Mouse (Mus musculus) limb, embryonic 15.5 days (tissue): Measurements from ENCODE around the gene Alpk1. TPM values are rescaled to one million over a fixed set of nuclear protein-coding genes. Genes with fewer than 3 reads are reported as not detected.

Experiments used
- ATAC-seq: fragments of 200-750 bp; cut with Nextera tagmentation; 2 replicates; pipeline ENCODE4 v1.8.0; 2017; ENCODE audit warnings: low read depth, moderate TSS enrichment; ENCODE audit not compliant: insufficient number of reproducible peaks, low FRiP score, low TSS enrichment
- H3K27ac ChIP-seq: fragments of 300-500 bp; sonication (generic); 2 replicates; pipeline ENCODE4 v1.5.1; 2015; ENCODE audit warnings: moderate library complexity, mild to moderate bottlenecking, inconsistent platforms
- H3K27me3 ChIP-seq: fragments of 300-500 bp; sonication (generic); 2 replicates; pipeline ENCODE4 v1.6.1; 2015; ENCODE audit warnings: inconsistent platforms
- H3K36me3 ChIP-seq: fragments of 300-500 bp; sonication (generic); 2 replicates; pipeline ENCODE4 v1.6.1; 2015; ENCODE audit warnings: inconsistent platforms
- H3K4me1 ChIP-seq: fragments of 300-500 bp; sonication (generic); 2 replicates; pipeline ENCODE4 v1.6.1; 2015; ENCODE audit warnings: inconsistent platforms
- H3K4me2 ChIP-seq: fragments of 300-500 bp; sonication (generic); 2 replicates; pipeline ENCODE4 v1.6.1; 2015; ENCODE audit warnings: mild to moderate bottlenecking, inconsistent platforms
- H3K4me3 ChIP-seq: fragments of 300-500 bp; sonication (generic); 2 replicates; pipeline ENCODE4 v1.5.1; 2015; ENCODE audit warnings: mild to moderate bottlenecking, inconsistent platforms
- H3K9ac ChIP-seq: fragments of 300-500 bp; sonication (generic); 2 replicates; pipeline ENCODE4 v1.6.1; 2015; ENCODE audit warnings: inconsistent platforms
- H3K9me3 ChIP-seq: fragments of 300-500 bp; sonication (generic); 2 replicates; pipeline ENCODE4 v1.6.1; 2016; ENCODE audit warnings: inconsistent platforms
- WGBS: fragments of 180-500 bp; shearing (Covaris S2); methylation state at CpG from one replicate; pipeline ENCODE4 v1.1.7; 2015; 5-methylcytosine and 5-hydroxymethylcytosine counted together
- polyA plus RNA-seq: library from polyadenylated mRNA; unstranded; fragments of >200 nt; fragmentation: Nextera tagmentation; extraction: Ambion mirVana; gene quantifications from 2 replicates; pipeline ENCODE4 v1.2.1, GENCODE M21; 2015

Alpk1 gene
- polyA plus RNA-seq, 1 experiment from 2014 or later: 1.5 TPM

DNA sequence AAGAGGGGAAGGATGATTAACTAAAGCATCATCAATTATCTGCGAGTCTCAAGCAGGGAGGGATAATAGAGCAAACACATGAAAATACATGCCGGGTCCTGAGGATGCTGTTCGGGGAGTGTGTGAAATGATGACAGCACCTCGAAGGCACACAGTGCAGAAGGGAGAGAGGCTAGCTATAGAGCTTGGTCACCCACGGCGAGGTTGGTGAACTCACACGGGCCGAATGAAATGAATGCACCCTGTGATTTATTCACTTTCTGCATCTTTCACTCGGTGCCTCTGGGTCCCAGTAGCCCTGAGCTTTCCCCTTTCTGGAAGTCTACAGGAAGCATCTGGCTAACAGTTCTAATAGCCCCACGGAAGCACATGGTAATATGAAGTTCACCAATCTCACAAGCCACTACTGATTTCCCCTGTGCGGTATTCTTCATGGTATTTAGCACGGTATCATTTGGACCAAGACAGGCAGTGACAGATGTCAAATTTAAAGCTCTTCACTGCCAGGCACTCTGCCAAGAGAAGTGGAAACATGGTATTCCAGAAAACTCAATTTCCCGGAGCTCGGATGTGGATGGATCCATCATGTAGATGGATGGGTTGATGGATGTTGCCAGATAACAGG, 50.7 kb downstream of the Alpk1 start:
- 83% methylated on average over 14 of the region's 14 CpGs for WGBS
- Histone ChIP-seq H3K36me3 (no peaks in the 10 kb centered on the region), H3K9me3 (no peaks in the 10 kb centered on the region), H3K27me3 (0 out of 2 replicates have a peak, but pooled peaks cover 3% of the 10 kb centered on the region), H3K4me2 (no peak overlapping the region), H3K27ac (no peak overlapping the region), H3K9ac (no peak overlapping the region), H3K4me3 (no peak overlapping the region), H3K4me1 (no peaks in the 10 kb centered on the region)
- no peak for ATAC-seq

DNA sequence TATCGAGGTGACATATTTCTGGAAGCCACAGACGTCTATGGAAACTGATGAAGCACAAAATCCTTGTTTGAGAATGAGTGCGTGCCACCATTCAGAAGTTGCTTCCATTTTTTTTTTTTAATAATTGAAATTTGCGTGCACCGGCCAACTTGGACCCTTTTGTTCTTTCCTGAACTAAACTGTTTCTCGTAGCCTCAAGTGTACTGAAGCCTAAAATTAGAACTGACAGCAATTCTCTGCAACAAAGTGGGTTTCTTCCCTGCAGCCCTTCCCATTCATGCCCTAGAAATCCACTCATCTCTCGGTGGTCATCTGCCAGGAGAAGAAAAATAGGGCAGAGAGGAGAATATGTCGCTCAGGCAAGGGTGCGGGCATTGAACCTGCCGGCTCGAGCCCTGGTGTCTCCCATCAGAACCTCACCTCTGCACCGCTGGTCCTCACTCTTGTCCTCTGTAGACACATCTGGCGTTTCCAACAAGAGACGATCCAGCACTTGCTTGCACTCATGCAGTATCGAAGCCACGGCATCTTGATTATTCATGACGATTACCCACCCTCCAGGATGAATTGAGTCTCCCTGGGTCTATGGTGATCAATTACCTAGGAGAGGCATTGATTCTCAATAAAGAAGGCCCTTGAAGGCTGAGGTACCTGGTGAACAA, 51.3 kb downstream of the Alpk1 start:
- 89% methylated on average over 17 of the region's 17 CpGs for WGBS
- Histone ChIP-seq H3K9ac (no peak overlapping the region), H3K27ac (no peak overlapping the region), H3K9me3 (no peaks in the 10 kb centered on the region), H3K4me2 (no peak overlapping the region), H3K4me3 (no peak overlapping the region), H3K4me1 (no peaks in the 10 kb centered on the region), H3K36me3 (no peaks in the 10 kb centered on the region), H3K27me3 (0 out of 2 replicates have a peak, but pooled peaks cover 3% of the 10 kb centered on the region)
- ATAC-seq: no peak

DNA sequence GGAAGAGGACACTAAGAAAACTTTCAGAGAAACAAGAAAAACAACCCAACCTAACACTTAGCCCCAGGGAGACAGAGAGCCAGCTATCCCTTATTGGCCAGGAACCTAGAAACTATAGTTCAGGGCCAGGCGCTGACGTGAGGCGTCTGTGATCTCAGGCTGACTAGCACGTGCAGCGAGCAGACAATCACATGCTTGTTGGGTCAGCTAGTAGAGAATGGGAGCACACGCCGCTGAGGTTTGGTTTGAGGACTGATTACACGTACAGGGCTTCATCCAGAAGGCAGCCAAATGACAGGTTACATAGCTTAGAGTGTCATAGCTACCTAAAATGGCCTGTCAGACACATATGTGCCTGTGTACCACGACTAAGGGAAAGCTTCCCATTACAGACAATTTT, 52.3 kb downstream of the Alpk1 start:
- no peak overlapping the region for H3K9ac ChIP-seq
- no peak overlapping the region for H3K4me3 ChIP-seq
- H3K4me1 ChIP-seq: no peaks in the 10 kb centered on the region
- no peak overlapping the region for H3K4me2 ChIP-seq
- H3K27me3 ChIP-seq: 0 out of 2 replicates have a peak, but pooled peaks cover 3% of the 10 kb centered on the region
- H3K9me3 ChIP-seq: no peaks in the 10 kb centered on the region
- H3K36me3 ChIP-seq: no peaks in the 10 kb centered on the region
- 80% methylated on average over 9 of the region's 9 CpGs for WGBS
- no peak overlapping the region for H3K27ac ChIP-seq
- no peak for ATAC-seq

DNA sequence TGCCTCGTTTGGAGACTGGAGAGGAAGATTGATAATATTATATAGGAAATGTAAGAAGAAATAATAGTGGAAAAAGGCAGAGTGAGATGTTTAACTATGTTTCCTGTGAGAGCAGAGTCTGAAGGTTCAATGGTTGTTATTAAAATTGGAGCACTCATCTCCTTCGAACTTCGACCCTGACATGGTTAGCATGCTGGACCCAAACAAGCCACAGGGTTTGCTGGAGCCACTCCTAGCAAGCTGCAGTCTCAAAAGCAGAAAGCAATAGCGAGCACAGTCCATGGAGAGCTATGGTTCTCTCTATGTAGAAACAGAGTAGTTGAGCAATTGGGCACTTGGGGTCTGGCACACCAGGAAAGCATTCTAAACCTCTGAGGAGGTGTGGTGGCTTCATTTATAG, 59.4 kb downstream of the Alpk1 start:
- H3K9me3 ChIP-seq: no peaks in the 10 kb centered on the region
- no peak for ATAC-seq
- H3K4me1 ChIP-seq: no peaks in the 10 kb centered on the region
- no peak overlapping the region for H3K9ac ChIP-seq
- no peak overlapping the region for H3K4me3 ChIP-seq
- no peak overlapping the region for H3K27ac ChIP-seq
- no peaks in the 10 kb centered on the region; the same call in 1 of the 2 replicates for H3K27me3 ChIP-seq
- no peaks in the 10 kb centered on the region for H3K36me3 ChIP-seq
- WGBS: 67% methylated on average over 4 of the region's 4 CpGs
- no peak overlapping the region for H3K4me2 ChIP-seq

DNA sequence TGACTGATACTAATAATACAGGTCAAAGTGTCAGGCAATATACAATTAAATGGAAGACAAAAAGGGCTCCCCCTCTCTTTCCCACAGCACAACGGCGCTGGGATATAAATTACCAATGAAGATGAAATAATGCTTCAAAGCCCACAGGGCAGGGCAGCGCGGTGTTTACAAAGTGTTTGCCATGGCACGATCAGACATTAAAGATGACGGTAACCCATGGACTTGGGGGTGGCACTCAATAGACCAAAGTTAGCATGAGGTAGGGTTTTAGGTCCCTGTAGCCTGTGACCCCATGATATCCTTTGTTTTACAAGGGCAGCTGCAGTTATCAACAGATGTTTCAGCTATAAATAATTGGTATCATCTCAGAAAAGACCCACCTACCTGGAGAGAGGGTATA, 60.3 kb downstream of the Alpk1 start:
- H3K27me3 ChIP-seq: no peaks in the 10 kb centered on the region; the same call in 1 of the 2 replicates
- no peaks in the 10 kb centered on the region for H3K9me3 ChIP-seq
- no peak for ATAC-seq
- no peaks in the 10 kb centered on the region for H3K4me1 ChIP-seq
- no peak overlapping the region for H3K4me3 ChIP-seq
- WGBS: 60% methylated on average over 6 of the region's 6 CpGs
- H3K9ac ChIP-seq: no peak overlapping the region
- H3K4me2 ChIP-seq: no peak overlapping the region
- no peaks in the 10 kb centered on the region for H3K36me3 ChIP-seq
- no peak overlapping the region for H3K27ac ChIP-seq

DNA sequence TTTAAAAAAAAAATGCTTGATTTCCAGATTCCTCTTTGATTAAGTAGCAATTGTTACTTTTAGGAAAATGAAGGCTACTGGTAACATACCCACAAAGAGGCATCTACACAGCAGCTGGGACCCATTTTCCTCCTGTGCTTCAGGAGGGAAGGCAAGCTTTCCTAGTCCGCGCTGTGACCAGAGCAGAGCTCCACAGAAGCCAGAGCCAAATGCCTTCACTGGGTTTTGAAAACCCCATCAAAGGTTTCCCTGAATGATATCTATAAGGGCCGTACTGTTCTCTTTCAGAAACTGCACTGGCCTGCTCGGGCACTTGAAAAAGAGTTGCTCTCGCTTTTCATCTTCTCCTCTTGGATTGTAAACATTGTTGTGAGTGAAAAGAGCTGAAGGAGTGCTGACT, 60.7 kb downstream of the Alpk1 start:
- no peak overlapping the region for H3K4me2 ChIP-seq
- ATAC-seq: no peak

DNA sequence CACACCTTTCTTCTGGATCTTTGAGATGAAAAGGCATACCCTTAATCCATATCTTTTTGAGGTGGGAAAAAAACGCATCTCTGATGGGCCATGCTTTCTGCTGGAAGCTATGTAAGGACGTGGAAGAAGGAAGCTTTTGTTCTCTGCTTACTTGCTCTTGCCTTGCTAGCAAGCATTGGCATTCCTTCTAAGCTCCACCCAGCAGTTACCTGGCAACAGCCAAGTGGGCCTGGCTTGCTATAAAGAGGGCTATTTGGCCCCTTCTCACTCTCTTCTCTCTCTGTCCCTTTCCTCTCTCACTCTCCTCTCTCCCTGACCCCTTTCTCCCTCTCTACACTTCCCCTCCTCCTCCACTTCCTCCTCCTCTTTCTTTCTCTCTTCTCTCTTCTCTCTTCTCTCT, 63.6 kb downstream of the Alpk1 start:
- H3K36me3 ChIP-seq: no peaks in the 10 kb centered on the region
- H3K4me2 ChIP-seq: no peak overlapping the region
- H3K27me3 ChIP-seq: no peaks in the 10 kb centered on the region; the same call in 1 of the 2 replicates
- no peak overlapping the region for H3K27ac ChIP-seq
- no peak for ATAC-seq
- no peak overlapping the region for H3K9ac ChIP-seq
- 0 out of 2 replicates have a peak, but pooled peaks cover 2% of the 10 kb centered on the region for H3K4me1 ChIP-seq
- no peaks in the 10 kb centered on the region for H3K9me3 ChIP-seq
- WGBS: 31% methylated on average over 2 of the region's 2 CpGs
- no peak overlapping the region for H3K4me3 ChIP-seq

More for the DNA sequence above, 60.7 kb downstream of the Alpk1 start:
- H3K27ac ChIP-seq: no peak overlapping the region
- no peaks in the 10 kb centered on the region for H3K36me3 ChIP-seq
- H3K9ac ChIP-seq: no peak overlapping the region
- H3K4me3 ChIP-seq: no peak overlapping the region
- H3K27me3 ChIP-seq: no peaks in the 10 kb centered on the region; the same call in 1 of the 2 replicates
- H3K9me3 ChIP-seq: no peaks in the 10 kb centered on the region
- 58% methylated on average over 5 of the region's 5 CpGs for WGBS
- H3K4me1 ChIP-seq: no peaks in the 10 kb centered on the region

DNA sequence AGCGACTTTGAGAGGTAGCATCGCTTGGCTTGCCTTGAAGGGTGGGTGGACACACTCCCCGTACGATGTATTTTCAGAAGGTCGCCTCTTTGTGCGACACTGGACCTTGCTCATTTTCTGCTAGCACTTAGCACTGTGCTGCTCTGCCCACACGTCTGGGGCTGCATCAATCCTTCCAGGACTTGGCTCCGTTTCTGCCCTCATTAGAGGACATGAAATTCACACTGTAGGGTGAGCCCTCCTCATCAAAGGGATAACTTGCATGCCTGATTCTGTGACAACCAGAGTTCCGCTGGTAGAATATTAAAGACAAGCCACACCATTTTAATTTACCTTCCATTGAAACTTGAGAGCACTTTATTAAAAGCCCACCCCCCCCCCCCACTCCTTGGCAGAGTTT, 67.2 kb downstream of the Alpk1 start:
- no peaks in the 10 kb centered on the region for H3K36me3 ChIP-seq
- H3K4me2 ChIP-seq: no peak overlapping the region
- H3K27me3 ChIP-seq: no peaks in the 10 kb centered on the region
- 36% methylated on average over 9 of the region's 9 CpGs for WGBS
- no peak for ATAC-seq
- no peak overlapping the region for H3K9ac ChIP-seq
- no peaks in the 10 kb centered on the region for H3K9me3 ChIP-seq
- H3K27ac ChIP-seq: no peak overlapping the region
- H3K4me1 ChIP-seq: 0 out of 2 replicates have a peak, but pooled peaks cover 2% of the 10 kb centered on the region
- no peak overlapping the region for H3K4me3 ChIP-seq

DNA sequence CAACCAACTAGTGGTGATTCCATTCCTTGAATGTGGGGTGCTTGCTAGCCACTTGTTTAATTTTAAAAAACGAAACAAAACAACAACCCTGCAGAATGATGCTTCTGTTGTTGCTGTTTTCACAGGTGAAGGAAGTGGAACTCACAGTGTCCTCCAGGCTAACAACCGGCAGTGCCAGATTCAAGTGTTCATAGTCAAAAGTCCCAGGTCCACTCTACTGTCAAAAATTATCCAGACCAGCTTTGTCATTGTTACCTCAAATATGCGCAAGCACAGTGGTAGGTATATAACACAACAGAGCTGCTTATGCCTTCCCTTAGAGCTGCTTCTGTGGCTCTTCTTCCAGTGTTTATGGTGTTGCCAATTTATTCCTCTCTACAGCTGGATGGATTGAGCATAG, 68.8 kb downstream of the Alpk1 start:
- H3K9me3 ChIP-seq: no peaks in the 10 kb centered on the region
- 80% methylated on average over 3 of the region's 3 CpGs for WGBS
- ATAC-seq: no peak

DNA sequence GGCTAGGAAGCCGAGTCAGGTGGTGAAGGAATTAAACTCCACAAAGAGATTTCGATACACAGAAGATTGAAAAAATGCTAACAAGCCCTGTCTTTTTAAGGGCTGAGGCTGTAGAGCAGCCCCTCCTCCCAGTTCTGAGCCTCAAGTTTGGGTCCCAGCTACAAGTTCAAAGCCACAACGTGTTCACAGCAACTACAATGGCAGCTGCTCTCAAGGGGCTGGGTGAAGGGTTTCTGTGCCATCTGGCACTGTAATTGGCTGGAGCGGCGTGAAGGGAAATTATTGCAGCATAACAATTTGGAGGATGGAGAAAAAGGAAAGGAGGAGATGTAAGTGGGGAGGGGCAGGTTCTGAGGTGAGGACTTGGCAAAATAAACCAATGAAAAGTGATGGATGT, 73.2 kb downstream of the Alpk1 start:
- no peak for ATAC-seq
- Histone ChIP-seq H3K27me3 (no peaks in the 10 kb centered on the region), H3K4me1 (peaks cover 6% of the 10 kb centered on the region), H3K4me2 (no peak overlapping the region), H3K27ac (no peak overlapping the region), H3K9ac (no peak overlapping the region), H3K4me3 (no peak overlapping the region), H3K36me3 (no peaks in the 10 kb centered on the region), H3K9me3 (no peaks in the 10 kb centered on the region)
- 70% methylated on average over 5 of the region's 5 CpGs for WGBS

More for the DNA sequence above, 68.8 kb downstream of the Alpk1 start:
- no peaks in the 10 kb centered on the region for H3K36me3 ChIP-seq
- H3K9ac ChIP-seq: no peak overlapping the region
- no peak overlapping the region for H3K4me3 ChIP-seq
- no peaks in the 10 kb centered on the region for H3K27me3 ChIP-seq
- no peak overlapping the region for H3K27ac ChIP-seq
- 0 out of 2 replicates have a peak, but pooled peaks cover 2% of the 10 kb centered on the region for H3K4me1 ChIP-seq
- H3K4me2 ChIP-seq: no peak overlapping the region

DNA sequence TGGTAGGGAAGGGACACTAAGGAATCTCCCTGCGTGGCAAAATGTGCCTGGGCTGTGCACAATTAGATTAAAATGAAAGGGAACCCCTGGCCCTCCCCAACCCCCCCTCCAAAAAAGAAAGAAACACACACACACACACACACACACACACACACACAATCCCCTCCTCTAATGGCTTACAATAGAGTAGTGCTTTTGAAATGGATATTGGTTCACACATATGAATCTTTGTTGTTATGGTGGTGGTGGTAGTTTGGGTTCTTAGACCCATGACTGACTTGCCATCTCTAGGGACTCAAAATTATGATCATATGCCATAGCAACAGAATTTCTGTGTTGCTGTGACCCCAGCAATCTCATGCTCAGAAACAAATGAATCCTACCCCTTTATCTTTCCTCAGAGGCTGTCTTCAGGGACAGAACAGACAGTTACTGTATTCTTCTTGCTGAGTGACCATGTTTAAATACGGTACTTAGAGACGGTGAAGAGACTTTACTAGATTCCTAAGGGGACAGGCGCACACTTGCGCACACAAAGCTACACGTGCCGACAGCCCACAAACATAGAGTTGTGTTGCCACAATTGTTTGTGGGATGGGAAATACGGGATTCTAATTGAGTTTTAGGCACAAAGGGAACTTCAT, 73.8 kb downstream of the Alpk1 start:
- Histone ChIP-seq H3K36me3 (no peaks in the 10 kb centered on the region), H3K27ac (no peak overlapping the region), H3K4me1 (peaks cover 6% of the 10 kb centered on the region), H3K27me3 (no peaks in the 10 kb centered on the region), H3K4me2 (peak overlapping the region; percentile 43), H3K9me3 (no peaks in the 10 kb centered on the region), H3K9ac (no peak overlapping the region; the same call in 1 of the 2 replicates), H3K4me3 (no peak overlapping the region)
- 72% methylated on average over 8 of the region's 8 CpGs for WGBS
- ATAC-seq: no peak
